Mouse (Mus musculus) forebrain, embryonic 12.5 days (tissue): ENCODE data around the gene Car10. TPM values are rescaled to one million over a fixed set of nuclear protein-coding genes. Genes with fewer than 3 reads are reported as not detected.

Source experiments
- ATAC-seq: fragments of 200-750 bp; cut with Nextera tagmentation; 2 replicates; pipeline ENCODE4 v1.8.0; 2017; ENCODE audit warnings: moderate TSS enrichment; ENCODE audit not compliant: low FRiP score
- H3K27ac ChIP-seq: fragments of 300-500 bp; sonication (generic); 2 replicates; pipeline ENCODE4 v1.5.1; 2016; ENCODE audit warnings: mild to moderate bottlenecking
- H3K27me3 ChIP-seq: fragments of 300-500 bp; sonication (generic); 2 replicates; pipeline ENCODE4 v1.6.1; 2016; ENCODE audit warnings: mild to moderate bottlenecking
- H3K36me3 ChIP-seq: fragments of 300-500 bp; sonication (generic); replicated peaks from 2 replicates; pipeline ENCODE4 v1.6.1; 2016; ENCODE audit warnings: mild to moderate bottlenecking
- H3K4me1 ChIP-seq: fragments of 300-500 bp; sonication (generic); 2 replicates; pipeline ENCODE4 v1.6.1; 2016
- H3K4me2 ChIP-seq: fragments of 300-500 bp; sonication (generic); 2 replicates; pipeline ENCODE4 v1.6.1; 2016; ENCODE audit warnings: mild to moderate bottlenecking, moderate library complexity
- H3K4me3 ChIP-seq: fragments of 300-500 bp; sonication (generic); replicated peaks from 2 replicates; pipeline ENCODE4 v1.5.1; 2016; ENCODE audit warnings: mild to moderate bottlenecking
- H3K9ac ChIP-seq: fragments of 300-500 bp; sonication (generic); 2 replicates; pipeline ENCODE4 v1.6.1; 2016; ENCODE audit warnings: mild to moderate bottlenecking
- H3K9me3 ChIP-seq: fragments of 300-500 bp; sonication (generic); 2 replicates; pipeline ENCODE4 v1.6.1; 2016
- WGBS: fragments of 180-500 bp; shearing (Covaris S2); methylation state at CpG from one replicate; pipeline ENCODE4 v1.1.7; 2016; 5-methylcytosine and 5-hydroxymethylcytosine counted together
- polyA plus RNA-seq: library from polyadenylated mRNA; unstranded; fragments of >200 nt; fragmentation: Nextera tagmentation; extraction: Ambion mirVana; gene quantifications from 2 replicates; pipeline ENCODE4 v1.2.1, GENCODE M21; 2016

The Car10 gene
- polyA plus RNA-seq, 1 experiment from 2014 or later = 2.1 TPM

GRCm38 (mm10) chr11:93565756-93566155 lies 467.9 kb downstream of the Car10 start:
- Histone ChIP-seq H3K9me3 (no peaks in the 10 kb centered on the region), H3K4me1 (peaks cover 5% of the 10 kb centered on the region; the same call in 1 of the 2 replicates), H3K9ac (no peak overlapping the region), H3K36me3 (no peaks in the 10 kb centered on the region), H3K4me3 (no peak overlapping the region), H3K4me2 (no peak overlapping the region), H3K27ac (no peak overlapping the region), H3K27me3 (no peaks in the 10 kb centered on the region)
- 78% methylated on average over 3 of the region's 3 CpGs for WGBS
- ATAC-seq = no peak

- WGBS = 87% methylated on average over 11 of the region's 11 CpGs
Observed at GRCm38 (mm10) chr11:93571917-93572641, 474.3 kb downstream of the Car10 start.

DNA sequence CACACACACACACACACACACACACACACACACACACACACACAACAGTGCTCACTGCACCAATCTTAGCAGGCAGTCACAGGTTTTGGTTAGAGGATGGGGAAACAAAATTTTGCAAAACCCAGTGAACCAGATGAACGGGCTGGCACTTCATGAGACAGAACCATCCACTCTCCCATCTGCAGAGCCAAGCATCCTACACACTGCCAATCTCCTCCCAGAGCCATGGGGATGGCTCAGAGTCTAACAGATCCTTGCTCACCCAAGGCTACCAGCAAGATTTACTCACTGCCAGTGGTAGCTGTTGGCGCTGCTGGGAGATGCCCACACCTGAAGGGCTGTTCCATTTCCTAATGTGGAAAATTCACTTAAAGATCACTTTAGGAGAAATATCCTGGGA lies 479.6 kb downstream of the Car10 start:
- Histone ChIP-seq H3K27ac (no peak overlapping the region), H3K4me1 (no peaks in the 10 kb centered on the region), H3K4me2 (no peak overlapping the region), H3K36me3 (no peaks in the 10 kb centered on the region), H3K27me3 (no peaks in the 10 kb centered on the region), H3K9me3 (no peaks in the 10 kb centered on the region), H3K9ac (no peak overlapping the region), H3K4me3 (no peak overlapping the region)
- WGBS = 97% methylated on average over 2 of the region's 2 CpGs
- no peak for ATAC-seq

More at GRCm38 (mm10) chr11:93571917-93572641, 474.3 kb downstream of the Car10 start:
- H3K4me2 ChIP-seq = no peak overlapping the region
- H3K9ac ChIP-seq = no peak overlapping the region
- no peak overlapping the region for H3K4me3 ChIP-seq
- no peaks in the 10 kb centered on the region for H3K27me3 ChIP-seq
- no peaks in the 10 kb centered on the region for H3K9me3 ChIP-seq
- H3K4me1 ChIP-seq = no peaks in the 10 kb centered on the region
- no peaks in the 10 kb centered on the region for H3K36me3 ChIP-seq
- ATAC-seq = no peak
- no peak overlapping the region for H3K27ac ChIP-seq

- 95% methylated on average over 1 of the region's 1 CpGs for WGBS
- H3K4me3 ChIP-seq = no peak overlapping the region
- ATAC-seq = no peak
Observed at GRCm38 (mm10) chr11:93579626-93580025, 481.8 kb downstream of the Car10 start.

GRCm38 (mm10) chr11:93581326-93581725 lies 483.5 kb downstream of the Car10 start:
- Histone ChIP-seq H3K27me3 (no peaks in the 10 kb centered on the region), H3K27ac (no peak overlapping the region), H3K9me3 (no peaks in the 10 kb centered on the region), H3K4me1 (no peaks in the 10 kb centered on the region), H3K36me3 (no peaks in the 10 kb centered on the region), H3K4me2 (no peak overlapping the region), H3K4me3 (no peak overlapping the region), H3K9ac (no peak overlapping the region)
- WGBS = 75% methylated on average over 4 of the region's 4 CpGs
- ATAC-seq = no peak

More at GRCm38 (mm10) chr11:93579626-93580025, 481.8 kb downstream of the Car10 start:
- no peaks in the 10 kb centered on the region for H3K36me3 ChIP-seq
- H3K9ac ChIP-seq = no peak overlapping the region
- H3K27me3 ChIP-seq = no peaks in the 10 kb centered on the region
- H3K9me3 ChIP-seq = no peaks in the 10 kb centered on the region
- H3K27ac ChIP-seq = no peak overlapping the region
- H3K4me2 ChIP-seq = no peak overlapping the region
- H3K4me1 ChIP-seq = no peaks in the 10 kb centered on the region

GRCm38 (mm10) chr11:93587788-93588187 lies 490.0 kb downstream of the Car10 start:
- no peaks in the 10 kb centered on the region for H3K9me3 ChIP-seq
- H3K4me1 ChIP-seq = no peaks in the 10 kb centered on the region
- WGBS = 83% methylated on average over 4 of the region's 4 CpGs
- no peak for ATAC-seq
- H3K36me3 ChIP-seq = no peaks in the 10 kb centered on the region
- no peak overlapping the region for H3K27ac ChIP-seq
- H3K4me2 ChIP-seq = no peak overlapping the region
- no peaks in the 10 kb centered on the region for H3K27me3 ChIP-seq
- no peak overlapping the region for H3K4me3 ChIP-seq
- H3K9ac ChIP-seq = no peak overlapping the region

- Histone ChIP-seq H3K36me3 (no peaks in the 10 kb centered on the region), H3K4me1 (peaks cover 8% of the 10 kb centered on the region; the same call in 1 of the 2 replicates), H3K9ac (no peak overlapping the region), H3K9me3 (no peaks in the 10 kb centered on the region), H3K4me2 (no peak overlapping the region), H3K4me3 (no peak overlapping the region), H3K27ac (no peak overlapping the region), H3K27me3 (no peaks in the 10 kb centered on the region)
- WGBS = 83% methylated on average over 3 of the region's 3 CpGs
- no peak for ATAC-seq
Observed at GRCm38 (mm10) chr11:93590652-93591051, 492.8 kb downstream of the Car10 start.

- Histone ChIP-seq H3K9me3 (no peaks in the 10 kb centered on the region), H3K4me2 (no peak overlapping the region), H3K4me1 (peaks cover 8% of the 10 kb centered on the region; the same call in 1 of the 2 replicates), H3K27ac (no peak overlapping the region), H3K36me3 (no peaks in the 10 kb centered on the region), H3K9ac (no peak overlapping the region), H3K27me3 (no peaks in the 10 kb centered on the region), H3K4me3 (no peak overlapping the region)
- peak; percentile 57 for ATAC-seq
- WGBS = 25% methylated on average over 2 of the region's 2 CpGs
Observed at GRCm38 (mm10) chr11:93594033-93594432, 496.2 kb downstream of the Car10 start.

DNA sequence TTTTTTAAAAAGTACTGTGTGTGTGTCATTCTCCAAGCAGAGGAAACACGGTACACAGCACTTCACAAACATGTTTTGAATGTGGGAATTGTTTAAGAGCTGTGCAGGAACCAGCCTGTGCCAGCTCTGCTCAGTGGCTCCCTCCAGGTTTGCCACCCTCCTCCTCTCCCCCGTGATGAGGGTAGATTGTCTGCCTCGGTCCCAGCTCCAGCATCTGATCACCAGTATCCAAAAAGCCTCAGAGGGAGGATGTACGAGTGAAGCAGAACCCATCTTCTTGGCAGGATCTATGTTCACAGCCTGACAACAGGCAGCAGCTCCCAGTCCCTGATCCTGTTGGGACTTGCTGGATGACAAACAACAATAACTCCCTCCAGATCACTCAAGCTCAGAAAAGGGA lies 500.3 kb downstream of the Car10 start:
- no peak overlapping the region for H3K4me3 ChIP-seq
- WGBS = 78% methylated on average over 4 of the region's 4 CpGs
- H3K4me1 ChIP-seq = peaks cover 8% of the 10 kb centered on the region; the same call in 1 of the 2 replicates
- H3K9me3 ChIP-seq = no peaks in the 10 kb centered on the region
- no peak for ATAC-seq
- H3K36me3 ChIP-seq = no peaks in the 10 kb centered on the region
- H3K27ac ChIP-seq = no peak overlapping the region
- no peak overlapping the region for H3K4me2 ChIP-seq
- H3K9ac ChIP-seq = no peak overlapping the region
- no peaks in the 10 kb centered on the region for H3K27me3 ChIP-seq

DNA sequence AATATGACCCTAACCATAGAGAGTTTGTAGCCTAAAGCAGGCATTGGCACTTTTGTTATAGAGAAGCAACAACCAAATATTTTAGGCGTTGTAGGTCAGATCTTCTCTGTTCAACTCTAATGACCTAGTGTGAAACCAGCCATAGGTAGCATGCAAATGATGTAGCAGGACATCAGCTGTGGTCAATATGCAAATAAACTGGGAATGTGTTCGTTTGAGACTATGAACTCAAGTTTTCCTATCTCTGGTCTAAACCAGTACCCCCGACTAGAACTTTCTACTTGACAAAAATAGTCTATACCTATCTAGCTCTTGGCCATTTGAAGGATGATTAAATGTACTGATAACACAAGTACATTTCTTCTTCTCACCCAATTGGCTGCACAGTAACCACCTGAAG lies 501.9 kb downstream of the Car10 start:
- no peaks in the 10 kb centered on the region for H3K4me1 ChIP-seq
- no peak overlapping the region for H3K4me3 ChIP-seq
- H3K36me3 ChIP-seq = no peaks in the 10 kb centered on the region
- no peak overlapping the region for H3K27ac ChIP-seq
- no peaks in the 10 kb centered on the region for H3K9me3 ChIP-seq
- no peak overlapping the region for H3K9ac ChIP-seq
- 83% methylated on average over 3 of the region's 3 CpGs for WGBS
- no peaks in the 10 kb centered on the region for H3K27me3 ChIP-seq
- H3K4me2 ChIP-seq = no peak overlapping the region
- ATAC-seq = no peak

DNA sequence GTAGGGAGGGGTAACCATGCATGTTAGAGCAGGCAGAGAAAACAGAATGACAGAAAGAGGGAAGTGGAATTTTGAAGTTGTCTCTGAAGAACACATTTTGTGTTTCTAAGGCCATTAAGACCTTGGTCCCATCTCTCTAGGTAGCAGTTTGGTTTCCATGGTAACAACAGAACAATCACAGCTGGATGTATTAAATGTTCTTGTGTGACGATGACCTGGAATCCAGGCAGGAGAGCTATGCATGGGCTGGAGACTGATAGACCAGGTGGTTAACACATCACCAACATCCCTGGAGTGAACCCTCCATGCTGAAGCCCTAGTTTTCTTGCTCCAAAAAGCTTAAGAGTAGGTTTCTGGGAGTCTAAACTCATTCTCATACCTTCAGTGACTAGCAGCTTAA lies 505.7 kb downstream of the Car10 start:
- no peaks in the 10 kb centered on the region for H3K27me3 ChIP-seq
- H3K9ac ChIP-seq = no peak overlapping the region
- H3K4me2 ChIP-seq = no peak overlapping the region
- no peak overlapping the region for H3K27ac ChIP-seq
- 52% methylated on average over 1 of the region's 1 CpGs for WGBS
- no peak overlapping the region for H3K4me3 ChIP-seq
- H3K9me3 ChIP-seq = no peaks in the 10 kb centered on the region
- ATAC-seq = no peak
- no peaks in the 10 kb centered on the region for H3K36me3 ChIP-seq
- H3K4me1 ChIP-seq = no peaks in the 10 kb centered on the region

DNA sequence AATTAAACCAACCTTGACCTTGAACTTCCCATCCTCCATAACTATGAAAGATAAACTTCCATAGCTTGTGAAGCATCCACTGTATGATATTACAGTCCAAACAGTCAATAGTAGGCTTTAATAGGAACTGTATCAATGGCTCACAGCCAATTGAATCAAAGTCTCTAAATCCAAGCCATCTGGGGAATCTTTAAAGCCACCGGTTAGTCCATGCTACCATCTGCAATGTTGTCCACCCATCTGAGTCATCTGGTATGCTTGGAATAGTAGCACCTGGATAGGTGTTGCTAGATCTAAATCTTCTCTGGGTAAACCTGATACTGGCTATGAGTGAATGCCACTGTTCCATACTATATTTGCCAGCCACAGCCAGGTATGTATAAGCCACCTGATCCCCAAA lies 509.3 kb downstream of the Car10 start:
- Histone ChIP-seq H3K9ac (no peak overlapping the region), H3K27ac (no peak overlapping the region), H3K9me3 (no peaks in the 10 kb centered on the region), H3K4me2 (no peak overlapping the region), H3K27me3 (no peaks in the 10 kb centered on the region), H3K36me3 (no peaks in the 10 kb centered on the region), H3K4me3 (no peak overlapping the region), H3K4me1 (no peaks in the 10 kb centered on the region)
- 89% methylated on average over 1 of the region's 1 CpGs for WGBS
- ATAC-seq = no peak

DNA sequence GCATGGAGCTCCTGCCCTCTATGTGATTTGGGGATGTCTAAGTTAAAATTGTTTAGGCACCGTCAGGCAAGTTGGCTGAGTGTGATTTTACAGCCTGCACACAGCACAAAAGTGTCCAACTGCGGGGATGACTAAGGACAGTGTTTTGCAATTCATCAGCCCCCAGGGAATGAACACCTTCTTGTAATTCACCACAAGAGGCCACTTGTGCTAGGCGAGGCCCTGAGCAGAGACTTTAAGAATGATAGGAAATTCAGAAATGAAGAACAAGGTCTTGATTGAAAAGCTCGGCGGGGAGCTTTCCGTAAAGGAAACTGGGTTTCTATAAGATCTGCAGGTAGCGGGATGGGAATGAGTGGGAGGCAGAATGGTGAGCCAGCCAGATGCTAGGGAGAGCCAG lies 510.9 kb downstream of the Car10 start:
- WGBS = 35% methylated on average over 7 of the region's 7 CpGs
- H3K4me2 ChIP-seq = no peak overlapping the region
- no peaks in the 10 kb centered on the region for H3K27me3 ChIP-seq
- H3K9me3 ChIP-seq = no peaks in the 10 kb centered on the region
- no peak overlapping the region for H3K27ac ChIP-seq
- H3K9ac ChIP-seq = no peak overlapping the region
- H3K4me3 ChIP-seq = no peak overlapping the region
- no peak for ATAC-seq
- H3K36me3 ChIP-seq = no peaks in the 10 kb centered on the region
- H3K4me1 ChIP-seq = no peaks in the 10 kb centered on the region
